7 mouse cellular contexts compared by ENCODE assay signal in genomic region chr6:30390714-30391697, GRCm38 (mm10). TPM values are rescaled to one million over a fixed set of nuclear protein-coding genes. Genes with fewer than 3 reads are reported as not detected.
DNase-seq lines count a peak whose midpoint lies in the region; ATAC-seq lines count a peak whose summit lies in the region.

Gene Zc3hc1 (minus strand): TSS chr6:30391028.

- peak within 1 kb of the TSS; percentile 83 for H3K4me3 ChIP-seq in embryonic facial prominence, embryonic 10.5 days
- H3K4me3 ChIP-seq in limb, embryonic 10.5 days: peak within 1 kb of the TSS; percentile 71
- H3K4me3 ChIP-seq in midbrain, embryonic 13.5 days (replicated peaks): peak within 1 kb of the TSS; percentile 82

- H3K9me3 ChIP-seq in embryonic facial prominence, embryonic 10.5 days: no peaks in the 10 kb centered on the region
- no peaks in the 10 kb centered on the region for H3K9me3 ChIP-seq in limb, embryonic 10.5 days (replicated peaks)
- H3K9me3 ChIP-seq in midbrain, embryonic 13.5 days: no peaks in the 10 kb centered on the region

- peak within 1 kb of the TSS; percentile 90 for H3K27ac ChIP-seq in embryonic facial prominence, embryonic 10.5 days (replicated peaks)
- peak within 1 kb of the TSS; percentile 86 for H3K27ac ChIP-seq in limb, embryonic 10.5 days
- H3K27ac ChIP-seq in midbrain, embryonic 13.5 days: peak within 1 kb of the TSS; percentile 60; the same call in 1 of the 2 replicates

- H3K4me1 ChIP-seq in embryonic facial prominence, embryonic 10.5 days: peaks cover 6% of the 10 kb centered on the region
- H3K4me1 ChIP-seq in limb, embryonic 10.5 days: peaks cover 5% of the 10 kb centered on the region; the same call in 1 of the 2 replicates
- H3K4me1 ChIP-seq in midbrain, embryonic 13.5 days (replicated peaks): peaks cover 7% of the 10 kb centered on the region

- no peaks in the 10 kb centered on the region for H3K27me3 ChIP-seq in embryonic facial prominence, embryonic 10.5 days (replicated peaks; ENCODE audit: low read depth, poor library complexity, severe bottlenecking)
- H3K27me3 ChIP-seq in limb, embryonic 10.5 days (ENCODE audit: low read depth, poor library complexity, severe bottlenecking): no peaks in the 10 kb centered on the region
- no peaks in the 10 kb centered on the region for H3K27me3 ChIP-seq in midbrain, embryonic 13.5 days

- 18% methylated on average over 33 of the region's 33 CpGs for WGBS in embryonic facial prominence, embryonic 10.5 days
- 19% methylated on average over 33 of the region's 33 CpGs for WGBS in limb, embryonic 10.5 days
- 17% methylated on average over 33 of the region's 33 CpGs for WGBS in midbrain, embryonic 13.5 days

- peak within 1 kb of the TSS; percentile 80 for H3K9ac ChIP-seq in midbrain, embryonic 13.5 days (replicated peaks)

- H3K4me2 ChIP-seq in midbrain, embryonic 13.5 days (replicated peaks): peak within 1 kb of the TSS; percentile 58

- peaks cover 14% of the 10 kb centered on the region for H3K36me3 ChIP-seq in embryonic facial prominence, embryonic 10.5 days (replicated peaks)
- H3K36me3 ChIP-seq in limb, embryonic 10.5 days: peaks cover 14% of the 10 kb centered on the region
- peaks cover 11% of the 10 kb centered on the region for H3K36me3 ChIP-seq in midbrain, embryonic 13.5 days

- DNase-seq in adrenal gland, postnatal 14 days: peak; percentile 88
- DNase-seq in embryonic facial prominence, embryonic 10.5 days (ENCODE audit: low spot score): peak; percentile 83
- peak; percentile 75 for DNase-seq in kidney, adult 11 months
- peak; percentile 82 for DNase-seq in limb, embryonic 10.5 days (ENCODE audit: low spot score)
- DNase-seq in spleen, adult 12 weeks (ENCODE audit: low spot score): peak; percentile 71

- ATAC-seq in granulocyte monocyte progenitor cell, adult 5-6 weeks (replicated peaks; ENCODE audit: poor library complexity, severe bottlenecking): peak; percentile 99
- ATAC-seq in midbrain, embryonic 13.5 days: peak; percentile 89

RNA-seq across cellular contexts. Expression of gene Zc3hc1, which starts in this region (rescaled TPM):
- 16.4 and 22.4 TPM in 2 replicates for total RNA-seq in adrenal gland, postnatal 14 days (2021)
- 84.6 and 90.8 TPM in 2 replicates for polyA plus RNA-seq in embryonic facial prominence, embryonic 10.5 days (2016; fragmentation: Nextera tagmentation; extraction: Ambion mirVana)
- 36.6 and 37.9 TPM in 2 replicates for total RNA-seq in granulocyte monocyte progenitor cell, adult 5-6 weeks (2014; fragmentation: Nextera tagmentation)
- total RNA-seq in granulocyte monocyte progenitor cell, adult 5-6 weeks (2017): 40.6 and 45.1 TPM in 2 replicates
- 91.3 and 95.9 TPM in 2 replicates for polyA plus RNA-seq in limb, embryonic 10.5 days (2016; fragmentation: Nextera tagmentation; extraction: Ambion mirVana)
- polyA plus RNA-seq in midbrain, embryonic 13.5 days (2015; fragmentation: Nextera tagmentation; extraction: Ambion mirVana): 66.7 and 68.4 TPM in 2 replicates

Comparison
In these comparisons a context has a peak if more than half of its experiments do, and no peak if none do; other contexts are left out.
1. Peak in every context shown above with its lines: DNase-seq, ATAC-seq, H3K4me3 ChIP-seq and H3K27ac ChIP-seq.